Mouse (Mus musculus): ENCODE data around the gene Plekha4. TPM values are rescaled to one million over a fixed set of nuclear protein-coding genes. Genes with fewer than 3 reads are reported as not detected.
A peak's percentile ranks its signal among the peaks of the same experiment; 100 is the strongest.

The Plekha4 gene
- total RNA-seq, 2 experiments from 2014 or later: 0.90 to 2.7 TPM

- intact Hi-C loops (cut with DNase I): no loop called here
- DNase-seq: no peak
Measured at GRCm38 (mm10) chr7:45537602-45538001, 11.5 kb downstream of the Plekha4 start.

- DNase-seq: peak; percentile 64
- intact Hi-C loops (cut with DNase I): no loop called here
Measured at GRCm38 (mm10) chr7:45538163-45539041, 12.3 kb downstream of the Plekha4 start.

GRCm38 (mm10) chr7:45539095-45539494 is 13.0 kb downstream of the Plekha4 start:
- intact Hi-C loops (cut with DNase I): no loop called here
- DNase-seq: no peak

GRCm38 (mm10) chr7:45540213-45540612 is 14.1 kb downstream of the Plekha4 start:
- intact Hi-C loops (cut with DNase I): no loop called here

GRCm38 (mm10) chr7:45544525-45544924 is 18.4 kb downstream of the Plekha4 start:
- intact Hi-C loops (cut with DNase I): no loop called here
- DNase-seq: no peak

More at GRCm38 (mm10) chr7:45540213-45540612, 14.1 kb downstream of the Plekha4 start:
- DNase-seq: no peak

GRCm38 (mm10) chr7:45549641-45550436 is 23.7 kb downstream of the Plekha4 start:
- DNase-seq: no peak
- intact Hi-C loops (cut with DNase I): no loop called here

GRCm38 (mm10) chr7:45550821-45551511 is 24.8 kb downstream of the Plekha4 start:
- DNase-seq: no peak
- intact Hi-C loops (cut with DNase I): no loop called here

- DNase-seq: no peak
- intact Hi-C loops (cut with DNase I): no loop called here
Measured at GRCm38 (mm10) chr7:45551512-45551883, 25.4 kb downstream of the Plekha4 start.

- no peak for DNase-seq
Measured at GRCm38 (mm10) chr7:45553519-45553918, 27.4 kb downstream of the Plekha4 start.

GRCm38 (mm10) chr7:45553990-45554389 is 27.9 kb downstream of the Plekha4 start:
- no peak for DNase-seq
- intact Hi-C loops (cut with DNase I): no loop called here

More at GRCm38 (mm10) chr7:45553519-45553918, 27.4 kb downstream of the Plekha4 start:
- intact Hi-C loops (cut with DNase I): no loop called here

GRCm38 (mm10) chr7:45554744-45555143 is 28.6 kb downstream of the Plekha4 start, which contains the start of gene Hsd17b14:
TSS of gene Hsd17b14 (plus strand) at chr7:45554893.
- DNase-seq: no peak
- intact Hi-C loops (cut with DNase I): no loop called here

- intact Hi-C loops (cut with DNase I): no loop called here
- DNase-seq: peak; percentile 82
Measured at GRCm38 (mm10) chr7:45555787-45556186, 29.7 kb downstream of the Plekha4 start.

- DNase-seq: no peak
- intact Hi-C loops (cut with DNase I): no loop called here
Measured at GRCm38 (mm10) chr7:45558907-45559306, 32.8 kb downstream of the Plekha4 start.

GRCm38 (mm10) chr7:45560241-45560640 is 34.1 kb downstream of the Plekha4 start:
- intact Hi-C loops (cut with DNase I): loop anchor here (5.0 kb wide), 1 partner anchor 83 kb away; no protein-coding TSS in a partner anchor
- no peak for DNase-seq

GRCm38 (mm10) chr7:45560843-45561623 is 34.9 kb downstream of the Plekha4 start:
- intact Hi-C loops (cut with DNase I): loop anchor here (5.0 kb wide), 1 partner anchor 84 kb away; no protein-coding TSS in a partner anchor
- peak; percentile 77 for DNase-seq

- intact Hi-C loops (cut with DNase I): loop anchor here (5.0 kb wide), 1 partner anchor 85 kb away; no protein-coding TSS in a partner anchor
- DNase-seq: no peak
Measured at GRCm38 (mm10) chr7:45561624-45562520, 35.7 kb downstream of the Plekha4 start.

- intact Hi-C loops (cut with DNase I): loop anchor here (5.0 kb wide), 1 partner anchor 88 kb away; no protein-coding TSS in a partner anchor
Measured at GRCm38 (mm10) chr7:45564811-45565210, 38.7 kb downstream of the Plekha4 start.

GRCm38 (mm10) chr7:45565446-45565845 is 39.3 kb downstream of the Plekha4 start:
- DNase-seq: no peak
- intact Hi-C loops (cut with DNase I): no loop called here

More at GRCm38 (mm10) chr7:45564811-45565210, 38.7 kb downstream of the Plekha4 start:
- DNase-seq: no peak

All from left cerebral cortex, postnatal 4 days (tissue).